Mouse (Mus musculus) stomach, postnatal 0 days (tissue): Measurements from ENCODE around the gene Kcnn4. TPM values are rescaled to one million over a fixed set of nuclear protein-coding genes. Genes with fewer than 3 reads are reported as not detected.
A peak's percentile ranks its signal among the peaks of the same experiment; 100 is the strongest.

Experiments
- ATAC-seq: fragments of 200-750 bp; cut with Nextera tagmentation; 2 replicates; pipeline ENCODE4 v1.8.0; 2017; ENCODE audit not compliant: low FRiP score, low TSS enrichment
- DNase-seq: peaks from one replicate; pipeline ENCODE4 v3.0.0-alpha.2; 2016; ENCODE audit warnings: low spot score
- H3K27ac ChIP-seq: fragments of 300-500 bp; sonication (generic); replicated peaks from 2 replicates; pipeline ENCODE4 v1.5.1; 2014; ENCODE audit warnings: mild to moderate bottlenecking, control low read depth
- H3K27me3 ChIP-seq: fragments of 300-500 bp; sonication (generic); 2 replicates; pipeline ENCODE4 v1.6.1; 2014; ENCODE audit warnings: low read length; ENCODE audit not compliant: control insufficient read depth, insufficient read depth
- H3K36me3 ChIP-seq: fragments of 300-500 bp; sonication (generic); 2 replicates; pipeline ENCODE4 v1.6.1; 2014; ENCODE audit warnings: low read length, mixed read lengths; ENCODE audit not compliant: control insufficient read depth, insufficient read depth
- H3K4me1 ChIP-seq: fragments of 300-500 bp; sonication (generic); replicated peaks from 2 replicates; pipeline ENCODE4 v1.6.1; 2014; ENCODE audit warnings: antibody characterized with exemption; ENCODE audit not compliant: control insufficient read depth, insufficient read depth
- H3K4me2 ChIP-seq: fragments of 300-500 bp; sonication (generic); replicated peaks from 2 replicates; pipeline ENCODE4 v1.6.1; 2014; ENCODE audit warnings: low read depth, mild to moderate bottlenecking, control low read depth, moderate library complexity
- H3K4me3 ChIP-seq: fragments of 300-500 bp; sonication (generic); 2 replicates; pipeline ENCODE4 v1.5.1; 2014; ENCODE audit warnings: low read depth, low read length, control low read depth
- H3K9ac ChIP-seq: fragments of 300-500 bp; sonication (generic); 2 replicates; pipeline ENCODE4 v1.6.1; 2014; ENCODE audit warnings: mild to moderate bottlenecking, low read length, control low read depth, mixed read lengths
- H3K9me3 ChIP-seq: fragments of 300-500 bp; sonication (generic); 2 replicates; pipeline ENCODE4 v1.6.1; 2016; ENCODE audit warnings: low read length; ENCODE audit not compliant: control insufficient read depth
- CTCF ChIP-seq: IDR thresholded peaks from 2 replicates; pipeline ENCODE4 v1.5.1; 2016; ENCODE audit warnings: antibody characterized with exemption, low read depth, mild to moderate bottlenecking, moderate library complexity
- EP300 ChIP-seq: optimal IDR thresholded peaks from 2 replicates; pipeline ENCODE3; 2016; ENCODE audit warnings: antibody characterized with exemption
- WGBS: fragments of 180-500 bp; shearing (Covaris S2); extraction: QIAGEN DNeasy Blood & Tissue Kit; methylation state at CpG from one replicate; pipeline ENCODE4 v1.1.7; 2014; 5-methylcytosine and 5-hydroxymethylcytosine counted together
- polyA plus RNA-seq: library from polyadenylated mRNA; unstranded; fragments of >200 nt; fragmentation: Nextera tagmentation; extraction: Ambion mirVana; gene quantifications from 2 replicates; pipeline ENCODE4 v1.2.1, GENCODE M21; 2015

Kcnn4 gene
- polyA plus RNA-seq, 1 experiment from 2014 or later, result 15.5 TPM

GRCm38 (mm10) chr7:24419579-24419978, 49.5 kb downstream of the Kcnn4 start:
- 86% methylated on average over 8 of the region's 8 CpGs for WGBS
- H3K4me2 ChIP-seq, result no peak overlapping the region
- no peak overlapping the region for H3K4me3 ChIP-seq
- no peaks in the 10 kb centered on the region for H3K27me3 ChIP-seq
- ATAC-seq (no peak), DNase-seq (no peak)
- H3K9me3 ChIP-seq, result no peaks in the 10 kb centered on the region
- peaks cover 11% of the 10 kb centered on the region; the same call in 1 of the 2 replicates for H3K36me3 ChIP-seq
- no peaks in the 10 kb centered on the region for H3K4me1 ChIP-seq
- no peak overlapping the region for H3K27ac ChIP-seq
- H3K9ac ChIP-seq, result no peak overlapping the region
- TF ChIP-seq EP300, result no peak
- no peak for TF ChIP-seq CTCF

- Histone ChIP-seq H3K9ac (no peak overlapping the region), H3K9me3 (no peaks in the 10 kb centered on the region), H3K4me3 (no peak overlapping the region), H3K27me3 (no peaks in the 10 kb centered on the region), H3K4me1 (no peaks in the 10 kb centered on the region), H3K4me2 (no peak overlapping the region), H3K36me3 (peaks cover 9% of the 10 kb centered on the region; the same call in 1 of the 2 replicates), H3K27ac (no peak overlapping the region)
- TF ChIP-seq CTCF (peak; percentile 18; the same call in 1 of the 2 replicates), EP300 (no peak)
- DNase-seq (no peak), ATAC-seq (no peak)
- 75% methylated on average over 7 of the region's 7 CpGs for WGBS
These were observed 51.6 kb downstream of the Kcnn4 start for GRCm38 (mm10) chr7:24421648-24422047.

GRCm38 (mm10) chr7:24422251-24422650, 52.2 kb downstream of the Kcnn4 start:
- DNase-seq (no peak), ATAC-seq (no peak)
- Histone ChIP-seq H3K4me2 (no peak overlapping the region), H3K36me3 (peaks cover 9% of the 10 kb centered on the region; the same call in 1 of the 2 replicates), H3K9ac (no peak overlapping the region), H3K4me3 (no peak overlapping the region), H3K4me1 (no peaks in the 10 kb centered on the region), H3K27me3 (no peaks in the 10 kb centered on the region), H3K9me3 (no peaks in the 10 kb centered on the region), H3K27ac (no peak overlapping the region)
- WGBS, result 84% methylated on average over 8 of the region's 8 CpGs
- TF ChIP-seq CTCF (no peak), EP300 (no peak)

- Histone ChIP-seq H3K27me3 (no peaks in the 10 kb centered on the region), H3K27ac (no peak overlapping the region), H3K4me2 (no peak overlapping the region), H3K4me1 (no peaks in the 10 kb centered on the region), H3K9me3 (no peaks in the 10 kb centered on the region), H3K9ac (no peak overlapping the region), H3K4me3 (no peak overlapping the region), H3K36me3 (peaks cover 9% of the 10 kb centered on the region; the same call in 1 of the 2 replicates)
- no peak for TF ChIP-seq EP300
- no peak for TF ChIP-seq CTCF
- WGBS, result 72% methylated on average over 15 of the region's 15 CpGs
- DNase-seq (no peak), ATAC-seq (no peak)
These were observed 53.2 kb downstream of the Kcnn4 start for GRCm38 (mm10) chr7:24423107-24423763.

- Histone ChIP-seq H3K9ac (no peak overlapping the region), H3K4me1 (no peaks in the 10 kb centered on the region), H3K9me3 (no peaks in the 10 kb centered on the region), H3K27me3 (no peaks in the 10 kb centered on the region), H3K4me2 (no peak overlapping the region), H3K36me3 (peaks cover 9% of the 10 kb centered on the region; the same call in 1 of the 2 replicates), H3K4me3 (no peak overlapping the region), H3K27ac (no peak overlapping the region)
- ATAC-seq, result no peak
- TF ChIP-seq CTCF (no peak), EP300 (no peak)
- 69% methylated on average over 12 of the region's 12 CpGs for WGBS
- peak; percentile 31 for DNase-seq
These were observed 54.1 kb downstream of the Kcnn4 start for GRCm38 (mm10) chr7:24423956-24424732.

GRCm38 (mm10) chr7:24425919-24426318, 55.9 kb downstream of the Kcnn4 start:
- Histone ChIP-seq H3K4me2 (no peak overlapping the region), H3K4me1 (no peaks in the 10 kb centered on the region), H3K9me3 (no peaks in the 10 kb centered on the region), H3K27me3 (no peaks in the 10 kb centered on the region), H3K36me3 (peaks cover 7% of the 10 kb centered on the region; the same call in 1 of the 2 replicates), H3K9ac (no peak overlapping the region), H3K4me3 (no peak overlapping the region), H3K27ac (no peak overlapping the region)
- ATAC-seq (no peak), DNase-seq (no peak)
- TF ChIP-seq EP300, result no peak
- TF ChIP-seq CTCF, result no peak
- 64% methylated on average over 9 of the region's 9 CpGs for WGBS
